Mouse (Mus musculus): ENCODE measurements at regions not wholly inside any gene's neighbourhood (a gene's known extent, or its start where the extent isn't known, plus 50 kb on each side); places are given as distances from the start of the nearest gene placed in this dataset.

DNA sequence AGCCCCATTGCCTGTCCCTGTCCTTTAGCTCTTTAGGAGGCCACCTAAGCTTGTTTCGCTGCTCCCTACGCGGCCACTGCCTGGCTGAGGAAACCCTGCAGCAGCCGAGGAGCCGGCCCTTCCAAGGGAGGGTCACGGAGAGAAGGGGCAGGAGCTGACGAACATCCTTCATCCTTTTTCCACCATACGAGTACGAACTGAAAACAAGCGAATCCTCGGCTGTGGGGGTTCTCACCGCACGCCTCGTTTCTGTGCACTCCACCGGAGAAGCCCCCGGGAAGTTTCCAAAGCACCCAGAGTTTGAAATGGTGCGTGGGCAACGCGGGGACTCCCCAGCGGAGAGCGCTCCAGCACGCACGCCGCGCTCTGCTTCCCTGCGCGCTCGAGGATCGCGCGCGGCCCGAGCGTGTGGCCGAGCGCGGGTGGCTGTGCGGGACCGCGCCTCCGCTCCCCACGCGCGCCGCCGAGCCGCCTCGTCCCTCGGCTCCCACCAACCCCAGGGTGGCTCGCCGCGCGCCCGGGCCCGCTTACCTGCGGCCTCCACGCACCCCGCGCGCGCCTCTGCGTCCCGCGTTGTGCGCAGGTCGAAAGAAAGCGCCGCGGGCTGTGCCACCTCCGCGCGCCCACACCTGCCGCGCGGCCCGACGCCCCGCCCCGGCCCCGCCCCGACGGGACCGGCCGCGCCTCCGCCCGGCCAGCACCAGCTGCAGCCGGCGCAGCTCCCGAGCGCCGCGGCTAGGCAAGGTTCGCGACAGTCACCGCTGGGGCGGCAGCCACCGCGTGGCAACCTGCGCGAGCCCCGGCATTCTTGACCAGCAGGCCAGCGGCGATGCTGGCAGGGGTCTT lies 58.1 kb upstream of the Ifne start:
- TF ChIP-seq CTCF (IDR thresholded peaks at IDR 0.05; ENCODE audit: low read depth), result peak; percentile 4; the same call in 1 of the 2 replicates
- TF ChIP-seq EP300 (IDR thresholded peaks at IDR 0.05; ENCODE audit: low read depth), result no peak
